Mouse (Mus musculus): ENCODE results near the gene Olfr1291-ps1. TPM values are rescaled to one million over a fixed set of nuclear protein-coding genes. Genes with fewer than 3 reads are reported as not detected.

Olfr1291-ps1 gene
- polyA plus RNA-seq (2015; fragmentation: Nextera tagmentation; extraction: Ambion mirVana): not detected in 2 replicates

DNA sequence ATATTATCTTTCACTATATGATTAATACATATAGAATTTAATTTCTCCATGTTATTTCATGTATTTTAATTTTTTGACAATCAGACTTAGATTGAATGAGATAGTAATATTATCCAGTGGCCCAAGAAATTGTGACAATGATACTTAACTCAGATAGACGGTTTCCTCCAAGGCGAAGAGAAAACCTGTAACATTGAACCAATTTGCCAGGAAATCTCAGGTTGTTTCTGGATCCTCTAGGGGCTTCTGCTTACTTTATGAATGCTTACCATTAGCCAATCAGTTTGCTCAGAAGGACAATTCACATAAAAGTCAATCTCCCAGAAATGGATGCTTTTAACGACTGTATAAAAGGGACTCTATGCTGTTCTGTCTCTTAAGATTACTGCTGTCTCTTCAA is at the start of gene Olfr1291-ps1:
Olfr1291-ps1 (plus strand) TSS at position 301 of the 400 bp plus-strand sequence.
- ATAC-seq (replicated peaks; ENCODE audit: low FRiP score): no peak
- no peak within 1 kb of the TSS for H3K4me2 ChIP-seq
- no peak within 1 kb of the TSS for H3K4me3 ChIP-seq (replicated peaks)
- 84% methylated on average over 3 of the region's 3 CpGs for WGBS
- no peak within 1 kb of the TSS for H3K9ac ChIP-seq
- no peak within 1 kb of the TSS for H3K27ac ChIP-seq
- H3K4me1 ChIP-seq: no peaks in the 10 kb centered on the region
- H3K9me3 ChIP-seq (replicated peaks): no peaks in the 10 kb centered on the region
- H3K27me3 ChIP-seq: no peaks in the 10 kb centered on the region
- no peaks in the 10 kb centered on the region for H3K36me3 ChIP-seq

DNA sequence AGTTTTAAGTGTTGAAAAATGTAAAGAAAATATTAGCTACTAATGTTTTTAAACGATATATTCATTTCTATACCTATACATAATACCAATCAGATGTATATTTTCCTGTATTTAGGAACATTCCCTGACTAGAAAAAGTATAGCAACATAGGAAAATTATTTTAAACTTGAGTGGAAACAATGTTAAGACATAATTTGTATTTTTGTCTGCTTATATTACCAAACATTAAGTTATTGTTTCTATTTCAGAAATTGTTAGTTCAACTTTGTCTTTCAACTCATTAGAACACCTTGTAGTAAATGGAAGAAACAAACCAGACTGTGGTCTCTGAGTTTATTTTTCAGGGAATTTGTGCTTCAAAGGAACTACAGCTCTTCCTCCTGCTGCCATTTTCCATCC is 48.1 kb upstream of the Olfr1291-ps1 start, which contains the start of gene Olfr1287:
Olfr1287 (plus strand) TSS at position 301 of the 400 bp plus-strand sequence.
- Histone ChIP-seq H3K27ac (no peak within 1 kb of the TSS), H3K9me3 (replicated peaks) (no peaks in the 10 kb centered on the region; the same call in 1 of the 2 replicates), H3K4me1 (no peaks in the 10 kb centered on the region), H3K27me3 (no peaks in the 10 kb centered on the region), H3K36me3 (no peaks in the 10 kb centered on the region), H3K4me2 (no peak within 1 kb of the TSS), H3K4me3 (replicated peaks) (no peak within 1 kb of the TSS), H3K9ac (no peak within 1 kb of the TSS)
- ATAC-seq (replicated peaks; ENCODE audit: low FRiP score): no peak
- WGBS: 67% methylated on average over 1 of the region's 1 CpGs

DNA sequence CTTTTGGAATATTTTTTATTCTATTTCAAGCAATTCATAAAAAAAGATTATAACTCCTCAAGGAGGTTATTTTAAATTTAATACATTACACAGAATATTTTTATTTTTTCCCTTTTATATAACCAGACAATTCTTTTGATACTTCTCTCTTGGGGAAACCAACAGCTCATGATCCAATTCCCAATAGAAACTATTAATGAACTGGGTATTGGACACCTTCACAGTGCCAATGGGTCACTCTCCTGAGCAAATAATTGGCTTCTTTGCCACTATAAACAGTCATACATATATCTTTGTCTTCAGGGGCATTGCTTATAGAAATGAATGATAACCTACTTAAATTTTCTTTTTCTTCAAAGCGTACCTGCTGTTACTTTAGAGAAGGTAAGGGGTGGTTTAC is 23.2 kb upstream of the Olfr1291-ps1 start, which contains the start of gene Olfr1288:
Olfr1288 (plus strand) TSS at position 301 of the 400 bp plus-strand sequence.
- Histone ChIP-seq H3K36me3 (no peaks in the 10 kb centered on the region), H3K4me2 (no peak within 1 kb of the TSS), H3K9ac (no peak within 1 kb of the TSS), H3K4me3 (replicated peaks) (no peak within 1 kb of the TSS), H3K9me3 (replicated peaks) (no peaks in the 10 kb centered on the region), H3K4me1 (no peaks in the 10 kb centered on the region), H3K27ac (no peak within 1 kb of the TSS), H3K27me3 (no peaks in the 10 kb centered on the region)
- WGBS: 96% methylated on average over 1 of the region's 1 CpGs
- no peak for ATAC-seq (replicated peaks; ENCODE audit: low FRiP score)

DNA sequence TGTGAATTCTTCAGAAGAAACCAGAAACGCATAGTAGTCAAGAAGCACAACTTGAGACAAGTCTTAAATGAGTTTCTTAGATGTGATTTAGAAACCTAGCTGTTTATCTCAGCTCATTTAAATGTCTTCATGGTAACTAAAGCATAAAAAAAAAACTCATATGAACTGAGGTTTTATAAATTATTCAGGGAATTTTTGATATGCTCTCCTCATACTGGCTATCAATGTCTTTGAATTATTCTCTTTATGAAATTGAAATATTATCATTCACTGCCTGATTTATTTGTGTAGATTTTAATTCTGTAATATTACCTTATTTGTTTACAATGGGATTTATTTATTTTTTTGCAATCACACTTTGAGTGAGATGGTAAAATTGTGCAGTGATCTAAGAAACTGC is 16.5 kb upstream of the Olfr1291-ps1 start, which contains the start of gene Olfr1289:
Olfr1289 (plus strand) TSS at position 301 of the 400 bp plus-strand sequence.
- no peaks in the 10 kb centered on the region for H3K27me3 ChIP-seq
- H3K4me3 ChIP-seq (replicated peaks): no peak within 1 kb of the TSS
- H3K27ac ChIP-seq: no peak within 1 kb of the TSS
- H3K9ac ChIP-seq: no peak within 1 kb of the TSS
- no peaks in the 10 kb centered on the region for H3K36me3 ChIP-seq
- no peaks in the 10 kb centered on the region for H3K9me3 ChIP-seq (replicated peaks)
- no peak within 1 kb of the TSS for H3K4me2 ChIP-seq
- no peaks in the 10 kb centered on the region for H3K4me1 ChIP-seq
- 58% methylated on average over 1 of the region's 1 CpGs for WGBS
- ATAC-seq (replicated peaks; ENCODE audit: low FRiP score): no peak

- Histone ChIP-seq H3K36me3 (no peaks in the 10 kb centered on the region), H3K4me1 (no peaks in the 10 kb centered on the region), H3K27ac (no peak within 1 kb of the TSS), H3K4me2 (no peak within 1 kb of the TSS), H3K27me3 (no peaks in the 10 kb centered on the region), H3K4me3 (replicated peaks) (no peak within 1 kb of the TSS), H3K9ac (no peak within 1 kb of the TSS), H3K9me3 (replicated peaks) (no peaks in the 10 kb centered on the region)
- whole genome bisulfite sequencing: 75% methylated on average over 5 of the region's 5 CpGs
- ATAC-seq (replicated peaks; ENCODE audit: low FRiP score): no peak
Observed at GRCm38 (mm10) chr2:111493729-111494128, 3.3 kb upstream of the Olfr1291-ps1 start, which contains the start of gene Olfr1290. Olfr1290 (minus strand) TSS chr2:111493829.

GRCm38 (mm10) chr2:111517451-111517850 is 20.5 kb downstream of the Olfr1291-ps1 start:
- Histone ChIP-seq H3K9me3 (replicated peaks) (peaks cover 5% of the 10 kb centered on the region), H3K27me3 (no peaks in the 10 kb centered on the region), H3K36me3 (no peaks in the 10 kb centered on the region), H3K4me1 (no peaks in the 10 kb centered on the region), H3K9ac (no peak overlapping the region), H3K4me2 (no peak overlapping the region), H3K4me3 (replicated peaks) (no peak overlapping the region), H3K27ac (no peak overlapping the region)
- no peak for ATAC-seq (replicated peaks; ENCODE audit: low FRiP score)
- WGBS: 89% methylated on average over 10 of the region's 10 CpGs

DNA sequence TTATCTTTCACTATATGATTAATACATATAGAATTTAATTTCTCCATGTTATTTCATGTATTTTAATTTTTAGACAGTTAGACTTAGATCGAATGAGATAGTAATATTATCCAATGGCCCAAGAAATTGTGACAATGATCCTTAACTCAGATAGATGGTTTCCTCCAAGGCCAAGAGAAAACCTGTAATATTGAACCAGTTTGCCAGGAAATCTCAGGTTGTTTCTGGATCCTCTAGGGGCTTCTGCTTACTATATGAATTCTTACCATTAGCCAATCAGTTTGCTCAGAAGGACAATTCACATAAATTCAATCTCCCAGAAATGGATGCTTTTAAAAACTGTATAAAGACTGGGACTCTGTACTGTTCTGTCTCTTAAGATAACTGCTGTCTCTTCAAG is 27.9 kb downstream of the Olfr1291-ps1 start, which contains the start of gene Olfr1293-ps:
Olfr1293-ps (plus strand) TSS at position 301 of the 400 bp plus-strand sequence.
- no peak within 1 kb of the TSS for H3K9ac ChIP-seq
- WGBS: 86% methylated on average over 1 of the region's 1 CpGs
- no peaks in the 10 kb centered on the region for H3K27me3 ChIP-seq
- H3K4me2 ChIP-seq: no peak within 1 kb of the TSS
- no peaks in the 10 kb centered on the region for H3K36me3 ChIP-seq
- no peaks in the 10 kb centered on the region for H3K4me1 ChIP-seq
- H3K9me3 ChIP-seq (replicated peaks): no peaks in the 10 kb centered on the region
- no peak for ATAC-seq (replicated peaks; ENCODE audit: low FRiP score)
- H3K27ac ChIP-seq: no peak within 1 kb of the TSS
- no peak within 1 kb of the TSS for H3K4me3 ChIP-seq (replicated peaks)

- Histone ChIP-seq H3K9me3 (replicated peaks) (no peaks in the 10 kb centered on the region), H3K36me3 (no peaks in the 10 kb centered on the region), H3K27me3 (no peaks in the 10 kb centered on the region), H3K9ac (no peak within 1 kb of the TSS), H3K27ac (no peak within 1 kb of the TSS), H3K4me2 (no peak within 1 kb of the TSS), H3K4me3 (replicated peaks) (no peak within 1 kb of the TSS), H3K4me1 (no peaks in the 10 kb centered on the region)
- 51% methylated on average over 1 of the region's 1 CpGs for WGBS
- no peak for ATAC-seq (replicated peaks; ENCODE audit: low FRiP score)
Observed at GRCm38 (mm10) chr2:111540191-111540590, 43.2 kb downstream of the Olfr1291-ps1 start, which contains the start of gene Olfr1294. Olfr1294 (minus strand) TSS chr2:111540291.

Other genes with a start within 250 kb of the Olfr1291-ps1 start
- gene Olfr1276, start 242.7 kb upstream of the Olfr1291-ps1 start, polyA plus RNA-seq (2015; fragmentation: Nextera tagmentation; extraction: Ambion mirVana): not detected in 2 replicates
- not detected in 2 replicates for gene Olfr1277, start 223.1 kb upstream of the Olfr1291-ps1 start, polyA plus RNA-seq (2015; fragmentation: Nextera tagmentation; extraction: Ambion mirVana)
- not detected in 2 replicates for gene Olfr1278, start 207.0 kb upstream of the Olfr1291-ps1 start, polyA plus RNA-seq (2015; fragmentation: Nextera tagmentation; extraction: Ambion mirVana)
- gene Olfr1279, start 196.5 kb upstream of the Olfr1291-ps1 start, polyA plus RNA-seq (2015; fragmentation: Nextera tagmentation; extraction: Ambion mirVana): not detected in 2 replicates
- not detected in 2 replicates for gene Olfr1280, start 183.2 kb upstream of the Olfr1291-ps1 start, polyA plus RNA-seq (2015; fragmentation: Nextera tagmentation; extraction: Ambion mirVana)
- not detected in 2 replicates for gene Olfr1281, start 170.7 kb upstream of the Olfr1291-ps1 start, polyA plus RNA-seq (2015; fragmentation: Nextera tagmentation; extraction: Ambion mirVana)
- not detected in 2 replicates for gene Olfr1282, start 161.1 kb upstream of the Olfr1291-ps1 start, polyA plus RNA-seq (2015; fragmentation: Nextera tagmentation; extraction: Ambion mirVana)
- gene Olfr1283, start 130.4 kb upstream of the Olfr1291-ps1 start, polyA plus RNA-seq (2015; fragmentation: Nextera tagmentation; extraction: Ambion mirVana): not detected in 2 replicates
- gene Olfr1284, start 121.7 kb upstream of the Olfr1291-ps1 start, polyA plus RNA-seq (2015; fragmentation: Nextera tagmentation; extraction: Ambion mirVana): not detected in 2 replicates
- gene Olfr1286, start 74.1 kb upstream of the Olfr1291-ps1 start, polyA plus RNA-seq (2015; fragmentation: Nextera tagmentation; extraction: Ambion mirVana): not detected in 2 replicates
- gene Olfr1287, start 48.0 kb upstream of the Olfr1291-ps1 start, polyA plus RNA-seq (2015; fragmentation: Nextera tagmentation; extraction: Ambion mirVana): not detected in 2 replicates
- not detected in 2 replicates for gene Olfr1288, start 23.1 kb upstream of the Olfr1291-ps1 start, polyA plus RNA-seq (2015; fragmentation: Nextera tagmentation; extraction: Ambion mirVana)
- not detected in 2 replicates for gene Olfr1289, start 16.4 kb upstream of the Olfr1291-ps1 start, polyA plus RNA-seq (2015; fragmentation: Nextera tagmentation; extraction: Ambion mirVana)
- not detected in 2 replicates for gene Olfr1290, start 3.4 kb upstream of the Olfr1291-ps1 start, polyA plus RNA-seq (2015; fragmentation: Nextera tagmentation; extraction: Ambion mirVana)
- gene Olfr1293-ps, start 28.0 kb downstream of the Olfr1291-ps1 start, polyA plus RNA-seq (2015; fragmentation: Nextera tagmentation; extraction: Ambion mirVana): not detected in 2 replicates
- gene Olfr1294, start 43.1 kb downstream of the Olfr1291-ps1 start, polyA plus RNA-seq (2015; fragmentation: Nextera tagmentation; extraction: Ambion mirVana): not detected in 2 replicates
- not detected in 2 replicates for gene Olfr1295, start 72.5 kb downstream of the Olfr1291-ps1 start, polyA plus RNA-seq (2015; fragmentation: Nextera tagmentation; extraction: Ambion mirVana)
- gene Olfr1297, start 129.3 kb downstream of the Olfr1291-ps1 start, polyA plus RNA-seq (2015; fragmentation: Nextera tagmentation; extraction: Ambion mirVana): not detected in 2 replicates
- gene Olfr1298, start 152.0 kb downstream of the Olfr1291-ps1 start, polyA plus RNA-seq (2015; fragmentation: Nextera tagmentation; extraction: Ambion mirVana): not detected in 2 replicates
- gene Olfr1299, start 164.2 kb downstream of the Olfr1291-ps1 start, polyA plus RNA-seq (2015; fragmentation: Nextera tagmentation; extraction: Ambion mirVana): not detected in 2 replicates

Measured in kidney, embryonic 15.5 days (tissue).